Mouse (Mus musculus) ovary, adult 18-20 months (tissue): Measurements from ENCODE around the gene Slc12a5.

ENCODE experiments used
- DNase-seq: peaks from one replicate; pipeline ENCODE4 v3.0.0; 2022; ENCODE audit warnings: low spot score, mixed read lengths

Slc12a5 gene

DNA sequence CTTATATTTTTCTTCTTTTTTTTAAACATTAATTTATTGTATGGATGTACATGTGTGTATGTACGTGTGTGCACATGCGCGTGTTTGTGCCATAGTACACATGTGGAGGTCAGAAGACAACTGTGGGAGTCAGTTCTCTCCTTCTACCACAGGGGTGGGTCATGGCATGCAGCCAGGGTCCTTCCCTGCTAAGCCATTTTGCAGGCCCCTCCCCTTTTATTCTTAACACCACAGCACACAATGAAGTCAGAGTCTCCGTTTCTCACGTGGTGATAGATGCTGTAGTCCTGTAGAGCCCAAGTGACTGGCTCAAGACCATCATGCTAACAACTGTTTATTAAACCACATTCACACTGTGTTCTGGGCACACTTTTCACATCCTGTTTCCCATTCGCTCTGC lies 25.4 kb downstream of the Slc12a5 start:
- DNase-seq, result no peak

DNA sequence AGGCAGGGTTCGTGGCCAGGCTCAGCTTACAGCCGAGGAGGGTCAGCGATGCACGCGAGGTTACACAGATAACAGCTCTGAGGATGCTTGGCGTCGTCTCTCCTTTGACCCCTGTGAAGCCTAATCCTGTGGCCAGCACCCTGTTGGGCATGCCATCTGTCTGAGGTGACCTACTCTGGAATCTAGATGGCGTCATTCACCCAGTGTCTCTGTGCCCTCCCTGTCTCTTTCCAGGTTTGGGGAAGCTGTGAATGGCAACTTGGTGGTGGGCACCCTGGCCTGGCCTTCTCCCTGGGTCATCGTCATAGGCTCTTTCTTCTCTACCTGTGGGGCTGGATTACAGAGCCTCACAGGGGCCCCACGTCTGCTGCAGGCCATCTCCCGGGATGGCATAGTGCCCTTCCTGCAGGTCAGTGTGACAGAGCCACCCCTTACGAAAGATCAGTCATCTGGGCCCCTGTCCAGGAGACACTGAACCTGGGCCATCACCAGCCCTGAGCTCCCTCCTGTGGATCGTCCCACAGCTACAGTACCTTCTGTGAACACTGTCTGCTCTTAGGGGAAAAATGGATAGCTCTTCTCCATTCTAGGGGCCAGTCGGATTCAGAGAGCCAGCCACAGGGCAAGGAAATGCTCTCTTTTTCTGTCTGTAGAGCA lies 25.9 kb downstream of the Slc12a5 start:
- no peak for DNase-seq

DNA sequence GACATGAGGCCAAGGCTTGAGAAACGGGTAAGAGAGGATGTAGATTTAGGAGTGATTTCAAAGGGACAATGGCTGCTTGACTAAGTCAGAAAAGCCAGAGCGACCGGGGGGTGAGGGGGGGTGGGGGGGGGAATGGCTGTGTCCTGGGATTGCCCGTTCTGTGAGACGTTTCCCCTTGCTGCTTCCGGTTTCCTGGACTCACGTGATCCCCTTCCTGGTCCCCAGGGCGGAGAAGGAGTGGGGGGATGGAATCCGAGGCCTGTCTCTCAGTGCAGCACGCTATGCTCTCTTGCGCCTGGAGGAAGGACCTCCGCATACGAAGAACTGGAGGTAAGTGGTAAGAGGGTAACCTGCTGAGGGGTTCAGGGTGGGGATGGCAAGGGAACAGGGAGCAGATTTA lies 28.2 kb downstream of the Slc12a5 start:
- DNase-seq, result no peak

DNA sequence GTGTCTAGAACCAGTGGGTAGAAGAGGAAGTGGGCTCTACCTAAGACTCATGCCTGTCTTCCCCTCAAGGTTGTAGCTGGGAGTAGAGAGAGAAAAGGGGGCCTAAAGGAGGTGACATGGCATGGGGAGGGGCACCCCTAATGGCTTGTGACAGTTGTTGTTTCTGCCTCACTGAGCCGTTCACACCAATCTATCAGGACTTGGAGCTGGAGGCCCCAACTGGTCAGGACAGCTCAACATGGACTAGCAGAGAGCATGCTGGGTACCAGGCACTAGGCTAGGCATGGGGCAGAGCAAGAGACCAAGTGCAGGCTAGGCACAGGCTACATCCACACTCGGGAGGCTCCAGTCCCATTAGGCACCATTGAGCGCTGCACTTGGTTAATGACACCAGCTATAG lies 30.5 kb downstream of the Slc12a5 start:
- no peak for DNase-seq

DNA sequence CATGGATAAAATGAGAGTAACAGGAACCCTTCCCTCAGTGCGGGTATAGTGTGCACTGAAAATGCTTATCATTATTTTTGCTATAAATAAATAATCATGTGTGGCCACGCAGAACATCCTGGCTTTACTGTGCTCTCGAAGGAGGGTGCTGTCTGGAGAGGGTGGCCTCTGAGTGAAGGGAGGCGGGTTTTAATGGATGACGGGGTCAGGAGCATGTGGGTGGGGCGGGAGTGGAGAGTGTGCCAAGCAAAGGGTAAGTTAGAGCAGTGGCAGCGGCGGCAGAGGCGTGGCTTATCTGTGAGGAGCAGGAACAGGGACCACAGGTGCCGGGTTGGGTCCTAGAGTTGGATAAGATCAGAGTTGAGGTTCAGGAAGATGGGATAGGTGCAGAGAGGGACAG lies 31.2 kb downstream of the Slc12a5 start:
- DNase-seq, result no peak

DNA sequence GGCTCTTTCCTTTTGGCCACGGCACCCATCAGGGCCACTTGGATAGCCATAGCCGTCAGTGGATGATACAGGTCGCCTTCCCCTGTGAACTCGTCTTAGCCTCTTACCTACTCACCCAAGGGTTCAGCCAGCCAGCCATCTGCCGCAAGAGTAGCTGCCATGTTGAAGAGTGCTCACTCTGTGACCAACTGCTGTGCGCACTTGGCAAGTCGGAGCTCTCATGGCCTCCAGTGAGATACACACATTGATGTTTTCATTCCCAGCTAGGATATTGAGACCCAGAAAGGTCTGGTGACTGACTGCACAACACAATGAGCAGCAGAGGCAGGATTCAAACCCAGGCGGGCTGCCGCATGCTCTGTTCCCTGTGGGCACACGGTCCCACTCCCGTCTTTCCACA lies 33.6 kb downstream of the Slc12a5 start:
- DNase-seq, result no peak

DNA sequence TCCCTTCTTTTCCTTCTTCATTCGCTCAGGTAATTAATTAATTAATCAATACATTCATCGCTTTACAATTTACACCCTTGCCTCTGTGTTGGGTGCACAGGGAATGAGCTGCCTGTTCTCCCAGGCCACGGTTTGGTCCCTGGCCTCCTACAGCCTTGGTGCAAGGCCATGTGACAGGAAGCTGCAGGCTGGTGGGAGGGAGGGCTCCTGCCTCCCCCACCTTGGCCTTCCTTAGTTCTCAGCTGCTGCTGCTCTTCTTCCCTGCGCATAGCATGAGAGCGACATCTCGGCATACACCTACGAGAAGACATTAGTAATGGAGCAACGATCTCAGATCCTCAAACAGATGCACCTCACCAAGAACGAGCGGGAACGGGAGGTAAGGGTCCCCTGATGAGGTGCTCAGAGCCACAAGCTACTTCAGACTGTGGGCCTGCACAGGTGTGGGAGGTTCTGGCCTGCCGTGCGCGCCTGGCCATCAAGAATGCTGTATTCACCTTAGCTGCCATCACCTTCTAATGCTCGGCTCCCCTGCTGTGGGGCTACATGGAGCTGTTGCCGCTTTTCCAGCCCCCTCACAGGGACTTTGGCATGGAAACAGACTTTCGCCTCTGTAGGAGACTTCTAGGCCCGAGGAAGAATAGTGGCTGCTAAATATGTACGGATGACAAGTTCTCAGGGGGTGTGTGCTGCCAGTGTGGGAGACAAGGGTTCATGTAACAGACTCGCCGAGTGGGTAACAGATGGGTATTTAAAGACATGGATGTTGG lies 34.2 kb downstream of the Slc12a5 start:
- DNase-seq, result no peak

DNA sequence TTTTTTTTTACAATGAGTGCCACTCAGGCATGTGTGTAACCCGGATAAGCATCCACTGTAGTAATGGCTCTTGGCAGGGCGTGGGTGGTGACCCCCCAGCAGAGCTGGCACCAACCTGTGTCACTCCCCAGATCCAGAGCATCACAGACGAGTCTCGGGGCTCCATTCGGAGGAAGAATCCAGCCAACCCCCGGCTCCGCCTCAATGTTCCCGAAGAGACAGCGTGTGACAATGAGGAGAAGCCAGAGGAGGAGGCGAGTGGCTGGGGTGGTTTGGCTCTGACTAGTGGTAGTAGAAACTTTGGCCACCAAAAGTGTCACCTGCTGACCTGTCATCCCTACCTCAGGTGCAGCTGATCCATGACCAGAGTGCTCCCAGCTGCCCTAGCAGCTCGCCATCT lies 35.4 kb downstream of the Slc12a5 start:
- no peak for DNase-seq

DNA sequence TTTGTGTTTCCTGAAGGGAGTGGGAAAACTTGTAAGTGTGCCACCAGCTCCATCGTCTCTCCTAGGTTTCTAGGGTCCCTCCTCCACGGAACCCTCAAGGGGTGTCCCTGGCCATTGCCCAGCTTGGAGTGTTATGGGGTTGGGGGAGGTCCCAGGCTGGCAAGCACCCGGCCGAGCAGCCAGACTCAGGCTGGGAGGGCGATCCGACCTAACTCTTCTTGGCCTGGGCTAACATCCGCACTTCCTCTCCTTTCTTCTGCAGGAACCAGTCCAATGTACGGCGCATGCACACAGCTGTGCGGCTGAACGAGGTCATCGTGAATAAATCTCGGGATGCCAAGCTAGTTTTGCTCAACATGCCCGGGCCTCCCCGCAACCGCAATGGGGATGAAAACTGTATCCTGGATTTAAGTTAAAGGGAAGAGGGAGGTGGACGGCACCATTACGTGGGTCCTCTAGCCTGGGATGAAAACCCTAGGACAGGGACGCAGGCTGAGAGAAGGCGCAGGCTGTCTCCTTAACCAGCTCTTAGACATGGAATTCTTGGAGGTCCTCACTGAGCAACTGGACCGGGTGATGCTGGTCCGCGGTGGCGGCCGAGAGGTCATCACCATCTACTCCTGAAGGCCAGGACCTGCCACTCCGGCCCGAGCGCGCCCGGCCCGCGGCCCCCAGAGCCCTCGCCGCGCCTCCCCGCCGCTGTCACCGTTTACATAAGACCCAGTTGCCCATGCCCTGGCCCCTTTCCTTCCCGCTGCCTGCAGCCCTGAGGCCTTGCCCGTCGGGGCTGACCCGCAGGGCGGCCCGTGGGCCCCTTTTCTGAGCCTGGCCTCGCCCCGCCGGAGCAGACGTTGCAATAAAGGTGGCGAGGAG lies 36.5 kb downstream of the Slc12a5 start:
- no peak for DNase-seq

DNA sequence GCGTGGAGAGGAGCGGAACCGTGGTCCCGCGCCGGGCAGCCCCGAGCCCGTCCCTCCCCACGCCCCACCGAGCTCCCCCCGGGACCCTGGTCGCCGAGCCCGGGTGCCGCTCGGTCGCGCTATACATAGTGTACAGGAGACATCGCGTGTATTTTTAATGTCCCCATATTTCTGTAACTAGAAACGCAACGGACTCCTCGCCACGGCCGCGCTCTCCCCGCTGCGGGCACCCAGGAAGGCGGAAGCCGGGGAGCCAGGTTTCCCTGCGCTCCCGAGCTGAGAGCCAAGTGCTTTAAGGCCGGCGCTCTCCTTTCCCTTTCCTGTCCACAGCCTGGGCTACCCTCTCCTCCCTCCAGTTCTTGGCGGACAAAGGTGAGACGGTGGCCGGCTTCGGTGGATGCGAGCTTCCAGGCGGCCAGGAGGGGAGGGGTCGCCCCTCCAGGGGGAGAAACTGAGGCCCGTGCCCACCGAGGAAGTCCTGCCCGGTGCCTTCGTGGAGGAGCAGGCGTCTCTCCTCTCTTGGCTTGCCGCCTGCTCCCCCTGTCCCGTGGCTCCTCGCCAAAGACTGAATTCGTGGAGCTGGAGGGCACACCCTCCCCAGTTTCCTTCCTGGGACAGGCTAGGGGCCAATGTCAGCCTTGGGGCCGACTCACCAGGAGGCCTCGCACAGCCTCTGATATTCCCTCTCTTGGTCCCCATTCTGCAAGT lies 37.3 kb downstream of the Slc12a5 start:
- DNase-seq, result no peak

DNA sequence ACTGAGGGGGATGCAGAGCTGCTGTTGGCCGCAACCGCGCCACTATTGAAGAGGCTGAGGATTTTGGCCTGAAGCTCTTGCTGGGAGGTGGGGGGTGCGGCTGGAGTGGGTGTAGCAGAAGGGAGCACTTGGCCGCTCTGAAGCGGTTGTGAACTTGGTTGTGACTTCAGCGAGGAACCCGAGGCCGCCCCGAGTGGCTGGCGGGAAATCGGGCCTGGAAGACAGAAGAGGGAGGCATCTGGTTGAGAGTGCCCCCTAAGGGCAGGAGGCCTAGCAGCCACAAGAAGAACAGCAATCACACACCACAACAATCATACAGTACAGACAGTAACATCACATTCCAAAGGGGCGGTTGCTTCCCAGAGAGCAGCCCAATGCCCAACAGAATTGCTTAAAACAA lies 41.4 kb downstream of the Slc12a5 start:
- DNase-seq, result no peak

DNA sequence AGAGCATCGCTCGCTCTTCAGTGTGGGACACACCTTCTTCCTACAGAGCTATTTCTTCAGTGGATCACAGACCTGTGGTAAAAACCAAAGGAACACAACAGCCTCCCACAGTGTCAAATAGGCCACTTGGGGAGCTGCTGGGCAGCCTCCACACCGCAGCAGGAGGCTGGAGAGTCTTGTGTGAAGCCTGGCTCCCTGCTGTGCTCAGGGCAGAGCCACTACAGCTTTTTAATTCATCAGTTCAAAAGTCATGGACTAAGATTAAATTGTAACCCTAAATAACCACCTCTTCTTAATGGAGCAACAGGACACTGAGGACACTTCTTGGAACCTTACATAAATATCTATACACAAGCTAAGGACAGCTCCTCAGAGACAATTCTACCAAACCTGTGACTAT lies 42.5 kb downstream of the Slc12a5 start:
- DNase-seq, result no peak

DNA sequence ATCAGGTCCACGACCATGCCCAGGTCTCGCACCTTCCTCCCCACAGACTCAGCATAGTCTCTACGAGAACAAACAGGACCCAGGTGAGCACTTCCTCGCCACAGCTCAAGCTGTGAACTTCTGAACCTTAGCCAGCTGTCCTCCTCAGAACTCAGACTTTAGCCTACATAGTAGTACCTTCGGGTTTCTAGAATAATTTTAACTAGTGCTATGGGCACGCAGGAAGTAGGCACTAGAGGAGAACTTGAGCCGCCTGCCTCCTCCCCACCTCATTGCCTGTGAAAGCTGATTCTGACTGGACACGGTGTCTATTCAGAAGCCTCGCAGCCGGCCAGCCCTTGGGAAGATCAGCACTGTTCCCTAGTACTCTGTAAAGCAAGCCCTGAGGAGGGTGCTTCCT lies 43.6 kb downstream of the Slc12a5 start:
- no peak for DNase-seq

DNA sequence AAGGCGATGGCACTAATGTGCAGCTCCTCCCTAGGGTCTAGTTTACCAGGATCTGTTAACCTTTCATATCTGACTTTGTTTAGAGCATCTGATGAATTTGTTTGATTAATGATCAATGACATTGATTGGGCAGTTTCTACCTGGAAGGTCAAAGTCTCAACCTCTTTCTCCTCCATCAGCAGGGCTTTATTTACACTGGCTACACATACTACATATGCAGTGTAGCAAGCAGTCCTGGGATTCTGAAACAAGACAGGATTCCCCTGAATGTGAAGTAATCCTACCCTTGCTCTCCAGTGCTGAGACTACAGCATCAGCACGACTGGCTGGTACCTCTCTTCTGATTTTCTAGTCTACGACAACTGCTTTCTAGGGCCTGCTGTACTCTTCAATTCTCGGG lies 46.2 kb downstream of the Slc12a5 start:
- no peak for DNase-seq

DNA sequence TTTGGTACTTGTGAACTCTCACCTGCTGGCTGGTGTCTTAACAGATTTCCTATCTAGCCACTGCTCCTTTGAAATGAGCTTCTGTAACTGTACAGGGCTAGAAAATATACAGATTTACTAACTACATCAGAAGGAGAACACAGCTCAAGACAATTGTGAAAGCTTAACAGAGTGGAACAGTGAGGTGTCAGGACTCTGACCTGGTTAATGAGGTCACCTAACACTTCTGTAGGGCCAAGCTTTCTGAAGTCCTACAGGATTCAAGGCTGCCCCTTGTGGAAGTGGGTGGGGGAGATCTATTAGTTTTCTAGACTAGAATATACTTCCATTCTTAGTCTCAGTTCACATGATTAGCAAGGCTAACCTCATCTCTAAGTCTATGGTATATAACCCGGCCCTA lies 47.4 kb downstream of the Slc12a5 start:
- no peak for DNase-seq

DNA sequence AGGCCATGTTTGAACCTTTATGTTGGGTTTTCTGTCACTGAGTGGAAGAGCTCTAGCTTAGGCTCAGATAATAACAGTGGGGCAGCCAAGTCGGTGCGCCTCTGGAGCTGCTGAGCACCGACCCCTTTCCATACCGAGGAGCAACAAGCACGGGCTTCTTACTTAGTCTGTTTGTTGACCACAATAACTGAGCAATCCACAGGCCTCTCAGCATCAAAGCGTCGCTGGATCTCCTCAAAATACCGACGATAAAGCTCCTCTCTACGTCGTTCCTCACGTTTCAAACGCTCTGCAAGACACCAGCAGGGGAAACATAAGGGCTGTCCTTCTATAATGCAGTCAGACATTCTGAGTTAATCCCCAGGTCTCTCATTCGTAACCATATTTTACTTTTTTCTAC lies 48.6 kb downstream of the Slc12a5 start:
- no peak for DNase-seq

DNA sequence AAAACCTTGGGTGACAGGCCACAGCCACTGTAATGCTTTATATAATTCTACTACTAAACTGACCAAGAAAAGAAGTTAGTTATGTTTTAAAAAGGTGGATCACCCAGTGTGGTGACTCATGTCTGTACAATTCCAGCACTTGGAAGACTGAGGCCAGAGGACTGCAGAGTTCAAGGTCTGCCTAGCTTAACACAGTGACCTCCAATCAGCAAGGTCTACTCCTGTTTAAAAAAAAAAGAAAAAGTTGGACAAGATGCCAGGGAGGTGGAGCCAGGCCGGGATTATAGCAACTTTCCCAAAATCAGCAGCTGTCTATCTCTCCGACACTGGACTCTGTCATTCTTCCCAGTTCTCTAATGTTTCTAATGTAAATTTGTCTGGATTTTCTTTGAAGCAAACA lies 49.0 kb downstream of the Slc12a5 start:
- DNase-seq, result no peak

DNA sequence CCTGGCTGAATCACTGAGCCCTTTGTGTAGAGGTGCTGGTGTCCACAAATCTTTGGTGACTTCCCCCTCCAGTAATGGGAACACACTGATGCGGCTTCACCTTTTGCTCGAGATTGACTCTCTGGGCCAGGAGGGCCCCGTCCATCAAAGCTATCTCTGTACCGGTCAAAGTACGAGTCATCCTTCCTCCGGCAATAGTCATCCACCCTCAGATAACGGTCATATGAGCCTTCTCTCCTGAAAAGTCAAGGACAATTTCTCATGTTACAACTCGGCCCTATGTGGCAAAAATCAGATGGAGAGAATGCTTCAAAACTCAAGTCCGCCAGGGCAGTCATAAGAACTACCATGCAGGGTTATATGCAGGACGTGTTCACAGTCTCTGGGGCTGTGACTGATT lies 49.7 kb downstream of the Slc12a5 start:
- DNase-seq, result no peak

DNA sequence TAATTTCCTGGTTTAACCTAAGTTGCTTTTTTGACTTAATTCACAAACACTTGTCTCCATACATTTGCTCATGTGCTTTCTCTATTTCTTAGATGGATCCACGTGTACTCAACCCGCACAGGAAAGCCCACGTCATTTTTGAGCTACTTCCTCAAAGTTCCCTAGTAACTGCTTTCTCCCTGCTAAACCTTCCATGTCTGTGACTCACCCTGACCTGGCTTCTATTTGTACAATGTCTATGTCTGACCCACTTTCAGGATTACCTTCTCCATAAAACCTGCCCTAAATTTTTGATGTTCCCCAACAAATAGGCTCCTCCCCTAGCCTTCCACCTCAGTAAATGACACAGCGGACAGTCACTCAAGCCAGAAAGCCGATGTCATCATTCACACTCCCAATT lies 54.3 kb downstream of the Slc12a5 start:
- no peak for DNase-seq

DNA sequence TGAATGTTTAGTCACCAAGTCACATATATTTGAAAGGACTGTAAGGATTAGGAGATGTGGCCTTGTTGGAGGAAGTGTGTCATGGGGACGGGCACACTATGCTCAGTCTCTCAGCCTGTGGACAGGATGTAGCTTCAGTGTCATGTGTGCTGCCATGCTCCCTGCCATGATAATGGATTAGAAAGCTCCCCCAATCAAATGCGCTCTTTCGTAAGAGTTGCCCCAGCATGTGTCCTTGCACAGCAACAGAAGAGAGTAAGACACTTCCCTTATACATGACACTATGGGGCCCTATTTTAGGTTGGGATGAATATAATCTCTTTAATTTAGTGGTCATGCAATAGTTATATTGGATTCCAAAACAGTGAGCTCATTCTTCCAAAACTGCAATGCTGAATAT lies 59.9 kb downstream of the Slc12a5 start:
- DNase-seq, result no peak

DNA sequence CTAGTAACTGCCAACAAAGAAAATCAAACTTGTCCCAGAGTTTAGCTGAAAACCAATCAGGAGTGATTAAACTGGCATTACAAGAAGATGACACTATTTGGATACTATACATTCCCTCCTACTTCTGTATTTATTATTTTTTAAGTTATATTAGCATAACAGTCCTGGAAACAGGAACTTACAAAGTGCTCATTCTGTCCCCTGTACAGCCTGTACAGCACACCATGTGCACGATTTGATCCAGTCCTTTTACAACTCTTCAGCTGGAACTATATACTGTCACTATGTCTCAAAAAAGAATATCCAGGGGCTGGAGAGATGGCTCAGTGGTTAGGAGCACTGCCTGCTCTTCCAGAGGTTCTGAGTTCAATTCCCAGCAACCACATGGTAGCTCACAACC lies 66.6 kb downstream of the Slc12a5 start:
- no peak for DNase-seq

DNA sequence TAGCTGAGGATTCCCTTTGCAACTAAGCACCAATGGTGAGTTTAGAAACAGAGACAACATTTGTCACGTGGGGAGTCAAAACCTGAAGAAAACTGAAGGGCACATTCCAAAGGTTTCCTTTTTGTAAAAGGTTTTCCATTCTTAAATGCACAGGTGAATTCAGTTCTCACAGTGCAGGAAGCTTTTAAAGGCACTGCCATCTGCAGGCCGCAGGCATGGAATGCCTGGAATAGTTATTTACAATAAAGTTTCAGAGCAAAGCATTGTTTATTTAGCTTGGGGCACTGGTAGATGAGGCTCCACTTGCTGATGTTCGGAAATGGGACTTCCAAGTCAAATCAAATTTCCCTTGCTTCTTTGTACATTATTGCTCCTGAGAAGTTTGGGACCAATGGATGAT lies 71.9 kb downstream of the Slc12a5 start:
- DNase-seq, result no peak
